Mouse (Mus musculus) olfactory bulb, adult 2 months (tissue): ENCODE measurements around the gene Shisa6.

Experiments used
- CTCF ChIP-seq: fragments of 200-500 bp; IDR thresholded peaks from 2 replicates; pipeline ENCODE4 v1.5.1; 2012; ENCODE audit warnings: low read depth, mild to moderate bottlenecking, low read length, moderate library complexity; ENCODE audit not compliant: insufficient read depth
- POLR2A ChIP-seq: fragments of 200-500 bp; IDR thresholded peaks from 2 replicates; pipeline ENCODE4 v1.6.1; 2012; ENCODE audit warnings: mild to moderate bottlenecking, low read depth, low read length, moderate library complexity; ENCODE audit not compliant: insufficient read depth

DNA sequence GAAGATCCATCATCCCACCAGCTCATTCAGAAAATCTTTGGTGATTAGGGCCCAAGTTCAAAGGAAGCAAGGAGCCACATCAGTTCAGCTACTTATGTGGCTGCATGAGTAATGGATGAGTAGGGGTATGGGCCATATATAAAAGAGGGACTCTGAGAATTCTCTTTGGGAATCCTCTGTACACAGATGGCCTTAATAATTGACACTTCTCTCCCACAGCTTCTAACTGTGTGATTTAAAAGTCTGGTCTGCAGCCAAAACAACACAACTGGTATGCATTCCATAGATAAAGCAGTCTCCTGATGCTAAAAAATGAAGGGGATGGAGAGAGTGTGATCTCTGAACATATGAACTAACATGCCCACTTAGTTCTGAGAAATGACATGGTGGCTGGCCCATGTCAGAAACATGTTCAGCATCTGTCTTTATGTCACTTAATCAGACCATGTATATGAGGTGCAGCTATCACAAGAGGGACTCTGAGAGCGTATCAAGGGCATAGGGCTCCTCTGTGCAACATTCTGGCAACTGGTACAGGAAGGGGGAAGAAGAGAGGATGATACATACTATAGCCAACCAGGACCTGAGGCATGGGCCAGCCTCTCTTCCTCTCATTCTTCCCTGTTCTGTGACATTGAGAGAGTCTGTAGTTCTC, 260.3 kb downstream of the Shisa6 start:
- TF ChIP-seq POLR2A (no peak), CTCF (no peak)
